Mouse (Mus musculus): ENCODE measurements around the gene Adra2c. TPM values are rescaled to one million over a fixed set of nuclear protein-coding genes. Genes with fewer than 3 reads are reported as not detected.

The Adra2c gene
- polyA plus RNA-seq (2021), result 0.01 TPM

GRCm38 (mm10) chr5:35278019-35278418, at the start of gene Adra2c:
Adra2c (plus strand) TSS chr5:35278319.
- DNase-seq (ENCODE audit: low read depth, low spot score) (no peak), ATAC-seq (no peak)
- CTCF ChIA-PET, result no interaction called here
- in situ Hi-C loops (cut with MboI; ENCODE audit: low pct_unique_long_range_greater_than_20kb), result no loop called here
- POLR2A ChIA-PET, result no interaction called here
- no peak for TF ChIP-seq CTCF (IDR thresholded peaks at IDR 0.05)
- H3K27me3 ChIP-seq, result peaks cover 46% of the 10 kb centered on the region

DNA sequence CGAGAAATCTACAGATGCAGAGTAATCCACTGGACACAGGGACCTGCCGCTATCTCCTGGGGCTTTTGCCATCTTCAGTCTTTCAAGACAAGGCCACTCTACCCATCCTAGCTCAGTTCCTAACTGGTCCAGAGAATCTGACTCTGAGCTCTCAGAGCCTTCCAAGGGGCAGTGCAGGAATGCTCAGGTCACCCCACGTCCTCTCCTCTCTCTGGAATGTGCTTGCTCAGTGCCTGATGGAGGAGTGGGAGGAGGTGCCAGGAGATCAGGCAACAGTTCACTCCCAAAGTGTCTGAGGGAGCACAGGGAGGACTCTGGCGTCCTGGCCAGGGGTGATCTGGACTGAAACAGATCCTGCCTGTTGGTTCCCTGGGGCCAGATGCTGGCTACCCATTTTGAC, 45.0 kb upstream of the Adra2c start:
- in situ Hi-C loops (cut with MboI; ENCODE audit: low pct_unique_long_range_greater_than_20kb), result no loop called here
- POLR2A ChIA-PET, result no interaction called here
- no peak for ATAC-seq

DNA sequence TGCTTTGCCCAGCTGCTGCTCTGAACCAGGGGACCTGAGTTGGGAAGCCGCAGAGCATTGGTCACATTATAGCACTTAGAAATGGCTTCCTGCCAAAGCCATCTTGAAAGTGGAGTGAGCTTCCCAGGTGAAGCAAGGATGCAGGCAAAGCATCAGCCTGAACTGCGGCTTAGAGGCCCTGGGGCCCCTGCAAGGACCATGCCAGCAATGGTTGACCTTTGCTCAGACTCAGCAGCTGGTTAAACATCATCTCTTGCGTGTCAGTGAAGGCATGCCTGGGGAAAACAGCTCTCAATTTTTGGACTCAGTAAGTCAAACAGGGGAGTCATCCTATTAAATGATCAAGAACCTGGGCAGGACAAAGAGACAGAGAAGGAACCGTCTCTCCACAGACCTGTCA, 40.4 kb upstream of the Adra2c start:
- ATAC-seq, result no peak
- H3K27me3 ChIP-seq, result peaks cover 23% of the 10 kb centered on the region
- ChIA-PET POLR2A (no interaction called here), CTCF (no interaction called here)
- in situ Hi-C loops (cut with MboI; ENCODE audit: low pct_unique_long_range_greater_than_20kb), result no loop called here
- no peak for TF ChIP-seq CTCF (IDR thresholded peaks at IDR 0.05)
- no peak for DNase-seq (ENCODE audit: low read depth, low spot score)

More for the DNA sequence above, 45.0 kb upstream of the Adra2c start:
- peaks cover 29% of the 10 kb centered on the region for H3K27me3 ChIP-seq
- CTCF ChIA-PET, result no interaction called here
- DNase-seq (ENCODE audit: low read depth, low spot score), result no peak
- no peak for TF ChIP-seq CTCF (IDR thresholded peaks at IDR 0.05)

GRCm38 (mm10) chr5:35238627-35239026, 39.5 kb upstream of the Adra2c start:
- ATAC-seq, result no peak
- H3K27me3 ChIP-seq, result peaks cover 30% of the 10 kb centered on the region
- no peak for DNase-seq (ENCODE audit: low read depth, low spot score)
- no peak for TF ChIP-seq CTCF (IDR thresholded peaks at IDR 0.05)
- ChIA-PET CTCF (no interaction called here), POLR2A (no interaction called here)
- in situ Hi-C loops (cut with MboI; ENCODE audit: low pct_unique_long_range_greater_than_20kb), result no loop called here

GRCm38 (mm10) chr5:35241556-35241955, 36.6 kb upstream of the Adra2c start:
- DNase-seq (ENCODE audit: low read depth, low spot score), result no peak
- TF ChIP-seq CTCF (IDR thresholded peaks at IDR 0.05), result no peak
- CTCF ChIA-PET, result no interaction called here
- ATAC-seq, result no peak
- in situ Hi-C loops (cut with MboI; ENCODE audit: low pct_unique_long_range_greater_than_20kb), result no loop called here
- H3K27me3 ChIP-seq, result peaks cover 26% of the 10 kb centered on the region
- POLR2A ChIA-PET, result no interaction called here

GRCm38 (mm10) chr5:35244204-35244603, 33.9 kb upstream of the Adra2c start:
- peaks cover 26% of the 10 kb centered on the region for H3K27me3 ChIP-seq
- ATAC-seq (no peak), DNase-seq (ENCODE audit: low read depth, low spot score) (no peak)
- in situ Hi-C loops (cut with MboI; ENCODE audit: low pct_unique_long_range_greater_than_20kb), result no loop called here
- TF ChIP-seq CTCF (IDR thresholded peaks at IDR 0.05), result no peak
- CTCF ChIA-PET, result no interaction called here
- POLR2A ChIA-PET, result no interaction called here

GRCm38 (mm10) chr5:35245555-35246273, 32.4 kb upstream of the Adra2c start:
- in situ Hi-C loops (cut with MboI; ENCODE audit: low pct_unique_long_range_greater_than_20kb), result no loop called here
- DNase-seq (ENCODE audit: low read depth, low spot score) (peak; percentile 2), ATAC-seq (peak; percentile 21)
- ChIA-PET POLR2A (no interaction called here), CTCF (no interaction called here)
- TF ChIP-seq CTCF (IDR thresholded peaks at IDR 0.05), result no peak
- H3K27me3 ChIP-seq, result peaks cover 35% of the 10 kb centered on the region

DNA sequence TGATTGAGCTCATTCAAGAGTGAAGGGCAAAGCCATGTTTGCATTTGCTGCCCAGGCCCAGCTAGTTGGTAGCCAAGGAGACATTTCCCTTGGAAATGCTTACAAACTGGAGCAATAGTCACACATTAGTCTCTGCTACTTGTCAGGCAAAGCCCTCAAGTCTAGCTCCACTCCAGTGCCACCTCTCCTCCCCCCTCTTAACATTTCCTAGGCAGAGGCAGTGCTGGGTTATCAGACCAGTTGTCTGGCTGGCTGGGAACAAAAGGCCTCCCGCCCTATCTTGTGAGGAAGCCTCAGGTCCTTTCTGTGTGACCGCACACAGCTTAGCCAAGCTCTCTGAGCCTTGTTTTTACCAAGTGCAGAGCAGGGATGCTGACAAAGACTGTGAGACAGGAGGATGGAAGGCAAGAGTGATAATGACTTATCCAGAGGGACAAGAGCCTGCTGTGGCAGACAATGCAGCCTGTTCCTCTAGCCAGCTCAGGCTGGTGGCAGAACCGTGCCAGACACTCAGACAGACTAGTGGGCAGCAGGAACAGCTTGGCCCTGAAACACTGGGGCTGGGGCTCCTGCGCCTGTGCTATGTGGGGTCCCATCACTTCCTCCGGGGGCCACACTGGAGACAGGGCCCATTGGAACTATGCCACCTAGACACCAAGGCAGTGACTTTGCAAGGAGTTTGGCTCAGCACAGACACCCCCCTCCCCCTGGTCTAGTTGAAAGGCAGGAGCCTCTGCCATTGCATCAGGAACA, 23.0 kb upstream of the Adra2c start:
- TF ChIP-seq CTCF (IDR thresholded peaks at IDR 0.05), result no peak
- CTCF ChIA-PET, result no interaction called here
- POLR2A ChIA-PET, result no interaction called here
- in situ Hi-C loops (cut with MboI; ENCODE audit: low pct_unique_long_range_greater_than_20kb), result no loop called here
- H3K27me3 ChIP-seq, result peaks cover 32% of the 10 kb centered on the region
- ATAC-seq, result no peak
- no peak for DNase-seq (ENCODE audit: low read depth, low spot score)

DNA sequence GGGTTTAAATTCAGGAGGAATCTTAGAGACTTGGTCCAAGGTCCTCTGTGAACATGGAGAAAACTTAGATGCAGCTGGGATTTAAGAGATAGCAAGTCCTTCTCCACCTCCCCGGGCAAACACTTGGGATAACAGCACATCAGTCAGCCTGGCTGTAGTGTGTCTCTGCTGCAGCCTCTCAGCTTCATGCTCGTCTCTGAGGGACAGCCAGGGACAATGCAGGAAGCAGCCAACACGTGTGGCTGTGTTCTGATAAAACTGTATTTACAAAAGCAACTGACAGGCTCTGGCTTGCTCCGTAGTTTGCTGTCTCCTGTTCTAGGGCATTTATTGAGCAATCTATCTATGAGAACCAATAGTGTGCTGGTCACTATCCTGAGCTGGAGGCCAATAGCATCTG, 14.4 kb upstream of the Adra2c start:
- peaks cover 7% of the 10 kb centered on the region for H3K27me3 ChIP-seq
- ATAC-seq, result no peak
- in situ Hi-C loops (cut with MboI; ENCODE audit: low pct_unique_long_range_greater_than_20kb), result no loop called here
- TF ChIP-seq CTCF (IDR thresholded peaks at IDR 0.05), result no peak
- POLR2A ChIA-PET, result no interaction called here
- CTCF ChIA-PET, result no interaction called here
- no peak for DNase-seq (ENCODE audit: low read depth, low spot score)

GRCm38 (mm10) chr5:35267486-35267885, 10.6 kb upstream of the Adra2c start:
- POLR2A ChIA-PET, result no interaction called here
- in situ Hi-C loops (cut with MboI; ENCODE audit: low pct_unique_long_range_greater_than_20kb), result no loop called here
- DNase-seq (ENCODE audit: low read depth, low spot score), result no peak
- ATAC-seq, result no peak
- no peak for TF ChIP-seq CTCF (IDR thresholded peaks at IDR 0.05)
- CTCF ChIA-PET, result no interaction called here
- H3K27me3 ChIP-seq, result peaks cover 20% of the 10 kb centered on the region

- in situ Hi-C loops (cut with MboI; ENCODE audit: low pct_unique_long_range_greater_than_20kb), result no loop called here
- H3K27me3 ChIP-seq, result peaks cover 41% of the 10 kb centered on the region
- POLR2A ChIA-PET, result no interaction called here
- no peak for DNase-seq (ENCODE audit: low read depth, low spot score)
- CTCF ChIA-PET, result no interaction called here
- TF ChIP-seq CTCF (IDR thresholded peaks at IDR 0.05), result no peak
- no peak for ATAC-seq
Measured at GRCm38 (mm10) chr5:35275356-35275755, 2.8 kb upstream of the Adra2c start.

Measured in Patski (cell line).